Mouse (Mus musculus) lung, embryonic 14.5 days (tissue): ENCODE results near the gene Nfkbie. TPM values are rescaled to one million over a fixed set of nuclear protein-coding genes. Genes with fewer than 3 reads are reported as not detected.

ENCODE experiments used
- ATAC-seq: fragments of 200-750 bp; cut with Nextera tagmentation; 2 replicates; pipeline ENCODE4 v1.8.0; 2017; ENCODE audit warnings: mild to moderate bottlenecking, moderate TSS enrichment, moderate library complexity; ENCODE audit not compliant: insufficient read depth
- DNase-seq: peaks from one replicate; pipeline ENCODE4 v3.0.0-alpha.2; 2015
- H3K27ac ChIP-seq: fragments of 300-500 bp; sonication (generic); 2 replicates; pipeline ENCODE4 v1.5.1; 2014; ENCODE audit warnings: low read depth, mild to moderate bottlenecking, moderate library complexity
- H3K27me3 ChIP-seq: fragments of 300-500 bp; sonication (generic); 2 replicates; pipeline ENCODE4 v1.6.1; 2014; ENCODE audit warnings: low read length, control low read depth; ENCODE audit not compliant: insufficient read depth
- H3K36me3 ChIP-seq: fragments of 300-500 bp; sonication (generic); 2 replicates; pipeline ENCODE4 v1.6.1; 2014; ENCODE audit warnings: control low read depth; ENCODE audit not compliant: insufficient read depth
- H3K4me1 ChIP-seq: fragments of 300-500 bp; sonication (generic); 2 replicates; pipeline ENCODE4 v1.6.1; 2014; ENCODE audit warnings: antibody characterized with exemption, control low read depth; ENCODE audit not compliant: insufficient read depth
- H3K4me2 ChIP-seq: fragments of 300-500 bp; sonication (generic); 2 replicates; pipeline ENCODE4 v1.6.1; 2014; ENCODE audit warnings: mild to moderate bottlenecking
- H3K4me3 ChIP-seq: fragments of 300-500 bp; sonication (generic); 2 replicates; pipeline ENCODE4 v1.5.1; 2014; ENCODE audit warnings: low read depth, low read length
- H3K9ac ChIP-seq: fragments of 300-500 bp; sonication (generic); 2 replicates; pipeline ENCODE4 v1.6.1; 2014
- H3K9me3 ChIP-seq: fragments of 300-500 bp; sonication (generic); 2 replicates; pipeline ENCODE4 v1.6.1; 2016; ENCODE audit warnings: low read depth, low read length, control low read depth
- CTCF ChIP-seq: IDR thresholded peaks from 2 replicates; pipeline ENCODE4 v1.5.1; 2016; ENCODE audit warnings: antibody characterized with exemption, low read depth
- WGBS: fragments of 180-500 bp; shearing (Covaris S2); extraction: QIAGEN DNeasy Blood & Tissue Kit; methylation state at CpG from one replicate; pipeline ENCODE4 v1.1.7; 2014; 5-methylcytosine and 5-hydroxymethylcytosine counted together
- polyA plus RNA-seq: library from polyadenylated mRNA; unstranded; fragments of >200 nt; fragmentation: Nextera tagmentation; extraction: Ambion mirVana; gene quantifications from 2 replicates; pipeline ENCODE4 v1.2.1, GENCODE M21; 2014

Nfkbie gene
- polyA plus RNA-seq, 1 experiment from 2014 or later: 3.1 TPM

GRCm38 (mm10) chr17:45606992-45607879 is 51.7 kb downstream of the Nfkbie start:
- no peaks in the 10 kb centered on the region for H3K9me3 ChIP-seq
- DNase-seq (no peak), ATAC-seq (no peak)
- H3K27me3 ChIP-seq: peaks cover 2% of the 10 kb centered on the region; the same call in 1 of the 2 replicates
- H3K9ac ChIP-seq: no peak overlapping the region
- TF ChIP-seq CTCF: no peak
- H3K4me2 ChIP-seq: no peak overlapping the region
- H3K27ac ChIP-seq: no peak overlapping the region
- no peak overlapping the region for H3K4me3 ChIP-seq
- 77% methylated on average over 15 of the region's 15 CpGs for whole genome bisulfite sequencing
- no peaks in the 10 kb centered on the region for H3K4me1 ChIP-seq
- no peaks in the 10 kb centered on the region for H3K36me3 ChIP-seq

GRCm38 (mm10) chr17:45608396-45608795 is 52.9 kb downstream of the Nfkbie start:
- H3K27me3 ChIP-seq: no peaks in the 10 kb centered on the region
- 86% methylated on average over 4 of the region's 4 CpGs for WGBS
- no peak overlapping the region for H3K9ac ChIP-seq
- no peak overlapping the region for H3K27ac ChIP-seq
- ATAC-seq (no peak), DNase-seq (no peak)
- no peaks in the 10 kb centered on the region for H3K36me3 ChIP-seq
- no peak overlapping the region for H3K4me2 ChIP-seq
- TF ChIP-seq CTCF: no peak
- H3K4me3 ChIP-seq: no peak overlapping the region
- H3K4me1 ChIP-seq: no peaks in the 10 kb centered on the region
- no peaks in the 10 kb centered on the region for H3K9me3 ChIP-seq

GRCm38 (mm10) chr17:45610144-45610866 is 54.8 kb downstream of the Nfkbie start:
- H3K9ac ChIP-seq: no peak overlapping the region
- WGBS: 36% methylated on average over 5 of the region's 5 CpGs
- H3K27me3 ChIP-seq: no peaks in the 10 kb centered on the region
- ATAC-seq (no peak), DNase-seq (no peak)
- H3K4me3 ChIP-seq: no peak overlapping the region
- no peaks in the 10 kb centered on the region for H3K9me3 ChIP-seq
- no peak overlapping the region for H3K4me2 ChIP-seq
- no peak for TF ChIP-seq CTCF
- no peaks in the 10 kb centered on the region for H3K36me3 ChIP-seq
- H3K27ac ChIP-seq: peak overlapping the region; percentile 63; the same call in 1 of the 2 replicates
- H3K4me1 ChIP-seq: no peaks in the 10 kb centered on the region

- DNase-seq (no peak), ATAC-seq (no peak)
- H3K9me3 ChIP-seq: no peaks in the 10 kb centered on the region
- no peak overlapping the region for H3K9ac ChIP-seq
- H3K4me1 ChIP-seq: no peaks in the 10 kb centered on the region
- no peaks in the 10 kb centered on the region for H3K27me3 ChIP-seq
- WGBS: 71% methylated on average over 8 of the region's 8 CpGs
- H3K36me3 ChIP-seq: no peaks in the 10 kb centered on the region
- no peak for TF ChIP-seq CTCF
- no peak overlapping the region for H3K4me2 ChIP-seq
- no peak overlapping the region for H3K4me3 ChIP-seq
- no peak overlapping the region for H3K27ac ChIP-seq
Observed at GRCm38 (mm10) chr17:45612008-45612407, 56.5 kb downstream of the Nfkbie start.

Other genes with a start within 250 kb of the Nfkbie start
- gene Cdc5l, start 122.0 kb upstream of the Nfkbie start, polyA plus RNA-seq: 63.8 and 68.1 TPM in 2 replicates
- 0.43 and 0.61 TPM in 2 replicates for gene Spats1, start 80.3 kb upstream of the Nfkbie start, polyA plus RNA-seq
- 17.0 and 17.4 TPM in 2 replicates for gene Aars2, start 48.9 kb upstream of the Nfkbie start, polyA plus RNA-seq
- gene Tcte1, start 32.3 kb upstream of the Nfkbie start, polyA plus RNA-seq: 0.35 and 0.70 TPM in 2 replicates
- gene Tmem151b, start 6.0 kb upstream of the Nfkbie start, polyA plus RNA-seq: 1.1 and 1.6 TPM in 2 replicates
- gene Slc35b2, start 8.2 kb downstream of the Nfkbie start, polyA plus RNA-seq: 130 and 137 TPM in 2 replicates
- gene Hsp90ab1, start 17.6 kb downstream of the Nfkbie start, polyA plus RNA-seq: 1,512 and 1,564 TPM in 2 replicates
- gene Slc29a1, start 43.9 kb downstream of the Nfkbie start, polyA plus RNA-seq: 75.4 and 82.2 TPM in 2 replicates
- gene Mymx, start 46.4 kb downstream of the Nfkbie start, polyA plus RNA-seq: not detected in 2 replicates
- 0.07 TPM in 1 of 2 replicates, not detected in the other for gene Capn11, start 103.6 kb downstream of the Nfkbie start, polyA plus RNA-seq
- 162 and 168 TPM in 2 replicates for gene Mrpl14, start 130.6 kb downstream of the Nfkbie start, polyA plus RNA-seq
- gene Tmem63b, start 131.2 kb downstream of the Nfkbie start, polyA plus RNA-seq: 29.7 and 31.3 TPM in 2 replicates
- not detected in 2 replicates for gene 1600014C23Rik, start 178.1 kb downstream of the Nfkbie start, polyA plus RNA-seq